Mouse (Mus musculus) kidney, adult 9 months (tissue): ENCODE measurements around the gene Ugt1a5.
"Not testable (repeated sequence)": the region's sequence is repeated elsewhere in the genome, so short reads cannot be mapped to it uniquely, and the experiment has no call there.

Source experiments
- DNase-seq: peaks from one replicate; pipeline ENCODE4 v3.0.0; 2022

The Ugt1a5 gene

DNA sequence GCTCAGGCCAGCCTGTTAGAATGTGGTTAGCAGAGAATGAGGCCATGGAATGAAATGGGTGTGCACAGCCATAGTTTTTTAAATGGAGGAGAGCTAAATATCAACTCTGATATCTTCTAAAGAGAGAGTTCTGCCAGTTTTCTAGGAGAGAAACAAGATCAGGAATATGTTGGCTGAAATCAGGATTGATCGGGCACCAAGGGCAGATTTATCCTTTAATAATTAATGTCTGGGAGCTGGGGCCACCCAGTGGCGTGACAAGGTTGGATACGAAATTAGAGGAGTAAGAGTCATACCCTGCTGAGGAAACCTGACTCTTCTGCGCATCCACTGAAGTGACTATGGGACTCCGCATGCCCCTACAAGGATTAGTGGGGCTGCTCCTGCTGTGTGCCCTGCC lies at the start of gene Ugt1a5:
Gene Ugt1a5 (plus strand): TSS at position 302 of the 400 bp plus-strand sequence.
- DNase-seq: no peak

DNA sequence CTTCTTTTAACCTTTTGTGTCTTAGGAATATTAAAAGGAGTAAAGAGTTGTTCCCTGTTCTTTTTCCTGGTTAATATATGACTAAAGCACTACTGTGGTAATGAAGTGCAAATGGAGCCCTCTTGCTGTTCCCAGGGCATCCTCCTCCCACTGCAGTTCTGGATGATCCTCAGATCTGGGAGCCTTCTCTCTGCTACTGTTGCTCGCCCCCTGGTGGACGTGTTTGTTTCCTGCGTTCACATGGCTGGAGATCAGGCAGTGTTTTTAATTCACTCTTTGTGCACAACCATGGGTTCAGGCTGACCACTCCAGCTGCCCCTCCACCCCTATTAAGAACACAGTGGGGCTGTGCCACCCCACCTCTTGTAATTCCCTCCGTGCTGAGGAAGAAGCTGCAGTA lies 45.3 kb upstream of the Ugt1a5 start:
- DNase-seq: not testable (repeated sequence)

DNA sequence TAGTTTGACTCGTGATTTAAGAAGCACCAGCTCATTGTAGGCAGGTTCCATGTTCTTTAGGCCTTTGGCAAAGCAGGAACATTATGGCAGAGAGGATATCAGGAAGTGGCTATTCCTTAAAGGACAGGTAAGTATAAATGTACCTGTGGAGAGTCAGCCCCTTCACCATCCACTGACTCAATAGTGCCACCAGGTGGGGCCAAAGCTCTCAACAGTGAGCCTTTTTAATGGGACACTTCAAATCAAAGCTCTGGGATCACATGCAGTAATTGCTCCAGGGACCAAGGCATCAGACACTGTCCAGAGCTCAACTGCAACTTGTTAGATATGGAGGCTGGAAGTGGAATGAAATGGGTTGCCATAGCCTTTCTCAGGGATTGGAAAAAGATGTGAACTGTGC lies 44.3 kb upstream of the Ugt1a5 start:
- DNase-seq: peak; percentile 72

DNA sequence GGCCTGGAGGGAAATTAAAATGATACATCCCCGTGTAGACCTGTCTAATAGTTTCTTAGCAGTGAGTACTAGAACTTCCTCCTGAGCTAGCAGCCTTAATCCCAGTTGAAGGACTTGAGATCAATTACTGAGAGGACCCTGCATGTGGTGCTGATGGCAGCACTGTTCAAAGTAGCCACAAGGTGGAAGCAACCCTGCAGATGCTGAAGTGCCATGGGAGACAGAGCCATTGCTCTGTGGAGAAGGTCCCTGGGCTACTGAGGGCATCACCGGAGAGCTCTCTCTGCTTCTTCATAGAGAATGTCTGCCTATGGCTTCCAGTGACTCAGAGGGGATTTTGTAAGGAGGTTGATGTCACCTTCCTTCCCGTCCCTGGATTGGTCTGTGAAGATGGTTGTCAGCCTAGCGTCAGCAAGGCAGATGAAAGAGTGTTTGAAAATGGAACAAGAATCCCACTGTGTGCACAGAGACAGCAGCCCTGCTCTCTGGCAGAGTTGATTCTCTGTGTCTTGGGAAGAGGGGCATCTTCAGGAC lies 39.9 kb upstream of the Ugt1a5 start:
- not testable (repeated sequence) for DNase-seq

DNA sequence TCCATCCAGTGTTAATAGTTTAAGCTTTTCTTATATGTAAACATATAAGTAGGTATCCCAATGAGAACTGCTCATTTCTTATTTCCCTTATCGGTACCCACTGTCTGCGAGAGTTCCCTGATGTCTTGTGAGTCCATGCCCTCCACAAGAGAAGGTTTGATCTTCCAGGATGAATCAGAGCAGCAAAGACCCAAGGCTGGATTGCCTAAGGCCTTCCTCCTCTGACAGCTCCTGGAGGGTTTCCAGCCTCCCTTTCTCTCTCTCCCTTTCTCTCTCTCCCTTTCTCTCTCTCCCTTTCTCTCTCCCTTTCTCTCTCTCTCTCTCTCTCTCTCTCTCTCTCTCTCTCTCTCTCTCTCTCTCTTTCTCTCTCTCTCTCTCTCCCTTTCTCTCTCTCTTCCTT lies 36.7 kb upstream of the Ugt1a5 start:
- not testable (repeated sequence) for DNase-seq

DNA sequence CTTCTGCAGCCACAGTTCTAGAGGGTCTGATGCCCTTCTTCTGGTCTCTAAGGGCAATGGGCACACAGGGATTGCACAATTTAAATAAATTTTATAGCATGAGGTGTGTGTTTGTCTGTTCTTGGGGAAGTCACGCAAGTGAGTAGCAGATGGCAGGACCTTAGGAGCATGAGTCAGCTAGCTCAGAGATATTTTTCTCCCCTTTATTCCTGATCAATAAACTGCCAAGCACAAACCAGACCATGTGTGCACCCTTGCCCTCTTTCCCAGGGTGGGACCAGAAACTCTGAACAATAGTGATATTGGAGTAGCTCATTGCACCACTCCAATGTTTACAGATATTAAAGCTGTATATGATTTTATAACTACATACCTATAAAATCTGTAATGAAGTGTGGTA lies 35.6 kb upstream of the Ugt1a5 start:
- DNase-seq: not testable (repeated sequence)

DNA sequence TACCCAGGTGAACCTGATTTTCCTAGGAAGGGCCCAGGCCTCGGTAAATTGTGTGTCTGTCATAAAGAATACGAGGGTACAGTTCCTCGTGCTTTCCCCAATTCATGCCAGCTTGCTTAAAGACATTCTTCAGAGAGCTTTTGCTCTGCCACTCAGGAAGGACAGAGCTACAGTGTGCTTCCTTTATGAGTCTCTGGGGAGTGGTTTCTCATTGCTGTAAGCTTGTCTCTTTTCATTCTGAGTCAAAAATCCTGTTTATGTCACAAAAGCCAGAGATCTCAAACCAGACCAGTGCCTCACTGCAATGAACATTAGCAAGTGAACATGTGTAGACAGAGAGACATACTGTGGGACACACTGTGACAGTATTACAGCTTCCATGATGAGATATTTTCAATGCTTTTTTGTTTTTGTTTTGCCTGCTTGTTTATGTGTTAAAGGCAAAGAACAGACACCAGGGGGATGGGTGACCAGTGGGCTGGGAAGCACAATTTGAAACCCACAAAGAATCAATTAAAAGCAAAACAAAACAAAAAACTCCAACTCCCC lies 31.8 kb upstream of the Ugt1a5 start:
- no peak for DNase-seq

DNA sequence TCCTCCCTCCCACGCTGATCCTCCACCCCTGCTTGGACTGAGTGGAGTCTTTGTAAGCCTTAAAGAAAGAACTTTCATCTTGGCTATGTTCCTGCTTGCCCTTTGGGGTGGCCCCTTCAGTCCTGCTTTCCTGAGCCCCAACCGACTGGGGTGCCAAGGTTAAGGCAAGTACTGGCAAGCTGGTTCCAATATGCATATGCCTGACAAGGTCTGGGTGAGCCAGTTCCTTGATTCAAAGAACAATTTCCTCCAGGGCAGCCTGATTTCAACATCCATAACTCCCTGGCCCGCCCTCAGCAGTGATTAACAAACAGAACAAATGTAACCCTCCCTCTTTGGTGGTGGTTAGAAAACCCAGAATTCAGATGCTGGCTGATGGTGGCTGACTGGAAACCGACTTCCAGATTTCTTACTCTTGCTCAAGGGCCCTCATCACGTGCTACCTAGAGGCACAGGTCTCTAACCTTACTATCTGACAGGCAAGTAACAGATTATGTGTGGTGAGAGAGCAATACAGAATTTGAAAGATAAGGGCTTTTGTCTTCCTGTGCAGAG lies 31.3 kb upstream of the Ugt1a5 start, which contains the start of gene Ugt1a6a:
Gene Ugt1a6a (plus strand): TSS at position 353 of the 555 bp plus-strand sequence.
- DNase-seq: peak; percentile 59

DNA sequence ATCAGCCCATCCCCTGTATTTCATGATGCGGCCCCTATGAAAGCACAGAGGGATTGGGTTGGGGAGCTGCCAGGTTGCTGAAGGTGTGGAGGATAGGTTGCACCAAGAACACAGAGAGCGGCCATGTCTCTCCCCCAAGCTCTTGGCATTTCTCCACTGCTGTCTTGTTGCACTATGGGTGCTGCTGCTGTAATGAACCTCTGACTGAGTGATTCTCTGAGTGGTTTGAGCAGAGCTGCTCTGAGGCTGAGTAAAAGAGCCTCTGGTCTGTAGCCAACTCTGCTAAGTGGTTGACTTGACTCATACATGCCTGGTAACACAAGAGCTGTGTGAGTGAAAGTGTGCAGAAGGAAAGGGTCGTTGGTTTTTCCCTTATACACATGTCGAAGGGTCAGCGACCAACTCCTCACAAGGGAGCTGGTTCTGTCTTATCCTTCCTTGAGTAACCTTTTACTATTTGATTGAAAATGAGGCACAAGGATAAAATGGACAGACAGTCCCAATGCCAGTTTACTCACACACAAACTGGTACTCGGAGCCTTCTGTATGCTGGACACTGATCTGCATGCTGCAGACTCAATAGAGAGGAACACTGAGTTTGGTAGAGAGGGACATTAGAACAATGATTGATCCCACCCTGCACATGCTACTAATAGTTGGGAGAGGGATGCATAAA lies 30.4 kb upstream of the Ugt1a5 start:
- DNase-seq: not testable (repeated sequence)

DNA sequence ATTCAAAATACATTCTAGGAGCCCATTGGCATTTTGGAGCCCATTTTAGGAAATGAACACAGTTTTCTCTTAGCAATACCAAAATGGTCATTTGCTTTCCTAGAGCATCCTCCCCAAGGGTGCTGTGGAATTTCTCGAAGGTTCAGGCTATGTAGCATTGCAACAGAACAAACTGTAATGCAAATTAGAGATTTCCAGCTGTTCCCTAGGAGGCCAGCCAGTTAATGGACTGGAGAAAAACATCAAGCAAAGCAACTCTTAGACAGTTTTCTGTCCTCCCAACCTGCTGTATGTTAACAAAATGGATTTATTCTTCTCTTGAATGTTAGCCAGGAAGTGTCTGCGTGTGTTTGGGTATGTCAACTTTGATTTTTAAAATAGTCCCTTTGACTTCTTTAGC lies 29.2 kb upstream of the Ugt1a5 start:
- DNase-seq: no peak

DNA sequence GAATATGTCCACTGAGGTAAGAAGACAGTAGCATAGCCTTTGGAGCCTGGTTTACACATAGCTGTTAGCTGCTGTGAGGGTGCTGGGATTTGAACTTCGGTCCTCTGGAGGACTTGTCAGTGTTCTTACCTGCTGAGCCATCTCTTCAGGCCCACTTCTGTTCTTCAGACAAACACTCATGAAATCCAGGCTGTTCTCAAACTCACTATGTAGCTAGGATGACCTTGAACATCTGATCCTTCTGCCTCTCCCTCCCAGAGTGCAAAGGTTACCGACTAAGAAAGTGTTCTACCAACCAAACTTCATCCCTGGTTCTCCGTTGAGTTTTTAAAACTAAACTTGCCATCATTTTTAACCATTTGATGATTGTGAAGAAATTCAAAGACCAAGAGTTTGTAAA lies 28.5 kb upstream of the Ugt1a5 start:
- no peak for DNase-seq

DNA sequence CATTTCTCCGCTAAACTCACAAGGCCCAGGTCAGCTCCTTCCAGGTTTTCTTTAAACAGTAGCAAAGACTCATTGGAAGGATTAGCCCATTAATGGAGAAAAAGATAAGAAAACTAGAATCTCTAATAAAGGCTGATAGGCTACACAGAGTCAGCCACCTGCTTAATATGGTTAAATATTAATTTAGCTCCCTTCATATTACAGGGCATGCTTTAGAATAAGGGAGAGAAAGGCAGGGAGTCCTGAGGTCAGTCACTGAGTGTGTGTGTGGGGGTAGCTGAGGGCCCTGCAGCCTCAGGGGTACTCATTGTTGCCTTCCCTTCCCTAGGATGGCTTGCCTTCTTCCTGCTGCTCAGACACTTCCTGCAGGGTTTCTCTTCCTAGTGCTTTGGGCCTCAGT lies 27.7 kb upstream of the Ugt1a5 start:
- DNase-seq: no peak

DNA sequence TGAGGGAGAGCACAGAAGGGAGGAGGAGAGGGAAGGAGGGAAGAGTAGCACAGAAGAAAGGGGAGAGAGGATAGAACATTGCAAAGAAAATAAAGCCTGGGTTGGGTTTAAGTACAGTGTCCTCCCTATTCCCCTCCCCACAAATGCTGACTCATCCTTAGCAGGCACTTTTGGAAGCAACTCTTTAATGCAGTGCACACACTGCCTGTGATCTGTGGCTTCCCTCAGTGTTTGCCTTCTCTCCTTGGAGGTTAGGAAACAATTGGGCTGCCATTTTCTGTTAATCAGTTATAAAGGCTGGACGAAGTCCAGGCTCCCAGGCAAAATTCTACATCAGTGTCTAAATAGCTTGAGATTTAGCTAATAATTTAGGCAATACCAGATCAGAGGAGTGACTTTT lies 25.3 kb upstream of the Ugt1a5 start:
- peak; percentile 87 for DNase-seq

DNA sequence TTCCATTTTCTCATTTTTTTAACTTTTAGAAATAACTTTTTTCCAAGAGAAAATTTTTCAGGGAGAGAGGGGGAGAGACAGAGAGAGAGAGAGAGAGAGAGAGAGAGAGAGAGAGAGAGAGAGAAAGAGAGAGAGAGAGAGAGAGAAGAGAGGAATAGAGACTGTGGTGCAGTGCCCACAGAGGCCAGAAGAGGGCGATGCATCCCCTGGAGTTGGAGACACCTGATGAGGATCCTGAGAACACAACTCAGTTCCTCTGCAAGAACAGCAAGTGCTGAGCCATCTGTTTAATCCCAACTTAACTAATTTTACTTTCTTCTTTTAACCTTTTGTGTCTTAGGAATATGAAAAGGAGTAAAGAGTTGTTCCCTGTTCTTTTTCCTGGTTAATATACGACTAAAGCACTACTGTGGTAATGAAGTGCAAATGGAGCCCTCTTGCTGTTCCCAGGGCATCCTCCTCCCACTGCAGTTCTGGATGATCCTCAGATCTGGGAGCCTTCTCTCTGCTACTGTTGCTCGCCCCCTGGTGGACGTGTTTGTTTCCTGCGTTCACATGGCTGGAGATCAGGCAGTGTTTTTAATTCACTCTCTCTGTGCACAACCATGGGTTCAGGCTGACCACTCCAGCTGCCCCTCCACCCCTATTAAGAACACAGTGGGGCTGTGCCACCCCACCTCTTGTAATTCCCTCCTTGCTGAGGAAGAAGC lies 21.7 kb upstream of the Ugt1a5 start:
- peak; percentile 81 for DNase-seq

DNA sequence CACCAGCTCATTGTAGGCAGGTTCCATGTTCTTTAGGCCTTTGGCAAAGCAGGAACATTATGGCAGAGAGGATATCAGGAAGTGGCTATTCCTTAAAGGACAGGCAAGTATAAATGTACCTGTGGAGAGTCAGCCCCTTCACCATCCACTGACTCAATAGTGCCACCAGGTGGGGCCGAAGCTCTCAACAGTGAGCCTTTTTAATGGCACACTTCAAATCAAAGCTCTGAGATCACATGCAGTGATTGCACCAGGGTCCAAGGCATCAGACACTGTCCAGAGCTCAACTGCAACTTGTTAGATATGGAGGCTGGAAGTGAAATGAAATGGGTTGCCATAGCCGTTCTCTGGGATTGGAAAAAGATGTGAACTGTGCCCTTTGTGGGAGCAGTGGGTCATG lies 20.5 kb upstream of the Ugt1a5 start:
- DNase-seq: peak; percentile 33

DNA sequence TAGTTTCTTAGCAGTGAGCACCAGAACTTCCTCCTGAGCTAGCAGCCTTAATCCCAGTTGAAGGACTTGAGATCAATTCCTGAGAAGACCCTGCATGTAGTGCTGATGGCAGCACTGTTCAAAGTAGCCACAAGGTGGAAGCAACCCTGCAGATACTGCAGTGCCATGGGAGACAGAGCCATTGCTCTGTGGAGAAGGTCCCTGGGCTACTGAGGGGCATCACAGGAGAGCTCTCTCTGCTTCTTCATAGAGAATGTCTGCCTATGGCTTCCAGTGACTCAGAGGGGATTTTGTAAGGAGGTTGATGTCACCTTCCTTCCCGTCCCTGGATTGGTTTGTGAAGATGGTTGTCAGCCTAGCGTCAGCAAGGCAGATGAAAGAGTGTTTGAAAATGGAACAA lies 15.7 kb upstream of the Ugt1a5 start:
- DNase-seq: not testable (repeated sequence)

DNA sequence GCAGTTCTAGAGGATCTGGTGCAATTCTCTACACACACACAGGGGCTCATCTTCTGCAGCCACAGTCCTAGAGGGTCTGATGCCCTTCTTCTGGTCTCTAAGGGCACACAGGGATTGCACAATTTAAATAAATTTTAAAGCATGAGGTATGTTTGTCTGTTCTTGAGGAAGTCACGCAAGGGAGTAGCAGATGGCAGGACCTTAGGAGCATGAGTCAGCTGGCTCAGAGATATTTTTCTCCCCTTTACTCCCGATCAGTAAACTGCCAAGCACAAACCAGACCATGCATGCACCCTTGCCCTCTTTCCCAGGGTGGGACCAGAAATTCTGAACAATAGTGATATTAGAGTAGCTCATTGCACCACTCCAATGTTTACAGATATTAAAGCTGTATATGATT lies 7.4 kb upstream of the Ugt1a5 start:
- no peak for DNase-seq

DNA sequence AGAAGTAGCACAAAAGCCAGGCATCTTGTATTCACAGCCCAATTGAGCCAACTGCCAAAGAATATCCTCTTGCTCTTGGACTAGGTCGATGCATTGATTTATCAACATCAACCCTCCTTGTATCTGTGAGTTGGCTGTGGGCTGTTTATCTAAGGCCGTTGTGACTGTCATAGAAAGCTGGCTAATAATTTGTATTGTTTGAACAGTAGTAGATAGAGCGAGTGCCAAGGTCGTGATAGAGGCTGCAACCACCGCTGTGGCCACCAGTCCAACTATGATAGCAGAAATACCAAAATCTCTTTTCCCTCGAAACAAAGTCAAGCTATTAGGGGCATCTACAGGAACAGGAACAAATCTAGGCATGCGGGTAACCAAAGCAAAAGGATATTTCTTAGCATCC lies 6.4 kb downstream of the Ugt1a5 start:
- DNase-seq: not testable (repeated sequence)

DNA sequence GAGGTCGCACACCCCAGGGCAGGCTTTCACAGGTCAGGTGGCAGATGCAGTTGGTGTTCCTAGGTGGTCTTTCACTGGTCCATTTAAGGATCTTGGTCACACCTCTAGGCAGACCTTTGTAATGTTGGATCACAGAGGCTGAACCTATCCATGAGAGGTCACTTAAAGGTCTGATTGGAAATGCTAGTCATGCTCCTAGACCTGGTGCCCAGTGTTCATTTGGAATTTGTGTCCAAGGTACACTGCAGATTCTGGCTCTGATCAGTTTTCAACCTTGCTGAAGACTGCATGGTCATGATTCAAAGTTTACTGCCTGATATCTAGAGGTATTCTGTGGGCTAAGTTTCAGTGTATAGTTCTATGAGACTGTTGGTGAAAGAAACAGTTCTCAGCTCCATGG lies 13.8 kb downstream of the Ugt1a5 start:
- DNase-seq: peak; percentile 65

DNA sequence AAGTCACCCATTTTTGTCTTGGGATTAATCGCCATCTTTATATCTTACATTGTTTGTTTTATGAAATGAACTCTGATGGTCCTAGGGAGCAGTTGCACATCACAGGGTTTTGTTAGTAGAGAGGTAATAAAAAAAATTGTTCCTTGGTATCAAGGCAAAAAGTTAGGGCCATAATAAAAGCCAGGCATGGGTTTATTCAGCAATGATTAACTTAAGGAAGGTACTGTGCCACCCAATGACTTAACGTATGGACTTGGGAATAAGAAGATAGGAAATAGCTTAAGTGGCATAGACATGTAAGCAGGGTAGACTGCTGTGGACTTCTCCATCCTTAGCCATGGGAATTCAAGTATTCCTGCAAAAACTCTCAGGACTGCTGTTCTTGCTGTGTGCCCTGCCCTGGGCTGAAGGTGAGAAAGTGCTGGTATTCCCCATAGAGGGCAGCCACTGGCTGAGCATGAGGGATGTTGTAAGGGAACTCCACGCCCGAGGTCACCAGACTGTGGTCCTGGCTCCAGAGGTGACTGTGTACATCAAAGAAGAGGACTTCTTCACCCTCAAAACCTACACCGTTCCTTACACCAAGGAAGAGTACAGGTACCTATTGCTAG lies 20.6 kb downstream of the Ugt1a5 start:
- DNase-seq: no peak

DNA sequence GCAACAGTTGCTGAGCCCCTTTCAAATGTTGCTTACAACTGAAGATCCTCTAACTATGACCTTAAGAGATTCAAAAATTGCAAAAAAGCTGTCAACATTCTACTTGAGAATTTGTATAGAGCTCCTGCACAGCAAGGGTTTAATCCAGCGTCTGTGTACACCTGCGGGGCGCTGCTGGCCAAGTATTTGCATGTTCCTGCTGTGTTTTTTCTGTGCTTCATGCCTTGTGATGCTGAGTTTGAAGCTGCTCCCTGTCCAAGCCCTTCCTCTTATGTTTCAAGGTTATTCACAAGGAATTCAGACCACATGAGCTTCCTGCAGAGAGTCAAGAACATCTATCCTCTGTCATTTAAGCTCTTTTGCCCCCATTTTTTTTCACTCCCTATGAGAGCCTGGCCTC lies 26.3 kb downstream of the Ugt1a5 start:
- DNase-seq: no peak

DNA sequence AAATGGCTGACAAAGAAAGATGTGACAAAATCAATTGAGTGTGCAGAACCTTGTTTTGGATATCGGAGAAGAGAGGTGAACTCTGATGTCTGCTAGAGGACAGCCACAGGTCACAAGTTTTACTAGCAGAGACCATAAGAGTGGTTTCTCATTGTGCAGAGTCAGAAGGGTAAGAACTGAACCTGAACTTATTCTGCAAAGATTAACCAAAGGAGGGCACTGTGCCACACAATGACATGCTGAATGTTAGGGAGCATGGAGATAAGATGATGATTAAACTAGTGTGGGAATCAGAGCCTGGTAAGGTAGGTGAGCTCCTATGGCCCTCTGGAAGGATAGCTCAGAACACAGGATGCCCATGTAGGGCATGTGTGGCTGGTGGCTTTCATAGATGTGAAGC lies 29.9 kb downstream of the Ugt1a5 start:
- peak; percentile 97 for DNase-seq

DNA sequence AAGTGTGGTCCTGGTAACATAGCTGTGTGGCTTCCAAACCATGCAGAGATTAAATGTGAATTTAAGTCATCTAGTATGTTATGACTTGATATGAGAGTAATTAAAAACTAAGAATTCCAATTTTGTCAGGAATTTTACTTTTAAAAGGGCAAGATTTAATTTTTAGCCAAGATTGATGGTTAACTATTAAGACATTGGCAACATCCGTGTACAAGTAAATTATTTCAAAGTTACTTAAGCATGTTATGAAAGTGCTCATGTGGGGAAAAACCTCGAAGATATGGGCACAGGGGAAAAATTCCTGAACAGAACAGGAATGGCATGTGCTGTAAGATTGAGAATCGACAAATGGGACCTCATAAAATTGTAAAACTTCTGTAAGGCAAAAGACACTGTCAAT lies 31.6 kb downstream of the Ugt1a5 start:
- peak; percentile 77 for DNase-seq
